Mouse (Mus musculus) heart, postnatal 4 days (tissue): ENCODE results near the gene Sema6d. TPM values are rescaled to one million over a fixed set of nuclear protein-coding genes. Genes with fewer than 3 reads are reported as not detected.

Experiments used
- DNase-seq: peaks from one replicate; pipeline ENCODE4 v3.0.0; 2021
- total RNA-seq, 2 experiments: library from RNA; stranded (reverse); gene quantifications; 2 replicates each; pipeline ENCODE4 v1.2.3; 2021

Sema6d gene
- total RNA-seq, 2 experiments from 2014 or later, result 42.9 to 46.6 TPM

GRCm38 (mm10) chr2:124662257-124662656, 572.5 kb downstream of the Sema6d start:
- no peak for DNase-seq

- DNase-seq, result no peak
These were observed 574.4 kb downstream of the Sema6d start for GRCm38 (mm10) chr2:124664191-124664590.

- DNase-seq, result no peak
These were observed 578.7 kb downstream of the Sema6d start for GRCm38 (mm10) chr2:124668431-124668830.

GRCm38 (mm10) chr2:124673117-124673516, 583.3 kb downstream of the Sema6d start:
- no peak for DNase-seq

GRCm38 (mm10) chr2:124684481-124684901, 594.7 kb downstream of the Sema6d start:
- DNase-seq, result peak; percentile 38

GRCm38 (mm10) chr2:124690372-124690771, 600.6 kb downstream of the Sema6d start:
- DNase-seq, result no peak

- DNase-seq, result no peak
These were observed 612.9 kb downstream of the Sema6d start for GRCm38 (mm10) chr2:124702621-124703020.

GRCm38 (mm10) chr2:124704922-124705321, 615.2 kb downstream of the Sema6d start:
- DNase-seq, result peak; percentile 43

- DNase-seq, result no peak
These were observed 616.0 kb downstream of the Sema6d start for GRCm38 (mm10) chr2:124705806-124706205.

GRCm38 (mm10) chr2:124706896-124707295, 617.1 kb downstream of the Sema6d start:
- no peak for DNase-seq
